Mouse (Mus musculus) thymus, adult 18-20 months (tissue): ENCODE data around the gene Sv2b.
"Not testable (repeated sequence)": the region's sequence is repeated elsewhere in the genome, so short reads cannot be mapped to it uniquely, and the experiment has no call there.

Experiments used
- DNase-seq, 2 experiments: peaks; one replicate each; pipeline ENCODE4 v3.0.0; 2022; ENCODE audit warnings: mixed read lengths in 2 of 2

Gene Sv2b

DNA sequence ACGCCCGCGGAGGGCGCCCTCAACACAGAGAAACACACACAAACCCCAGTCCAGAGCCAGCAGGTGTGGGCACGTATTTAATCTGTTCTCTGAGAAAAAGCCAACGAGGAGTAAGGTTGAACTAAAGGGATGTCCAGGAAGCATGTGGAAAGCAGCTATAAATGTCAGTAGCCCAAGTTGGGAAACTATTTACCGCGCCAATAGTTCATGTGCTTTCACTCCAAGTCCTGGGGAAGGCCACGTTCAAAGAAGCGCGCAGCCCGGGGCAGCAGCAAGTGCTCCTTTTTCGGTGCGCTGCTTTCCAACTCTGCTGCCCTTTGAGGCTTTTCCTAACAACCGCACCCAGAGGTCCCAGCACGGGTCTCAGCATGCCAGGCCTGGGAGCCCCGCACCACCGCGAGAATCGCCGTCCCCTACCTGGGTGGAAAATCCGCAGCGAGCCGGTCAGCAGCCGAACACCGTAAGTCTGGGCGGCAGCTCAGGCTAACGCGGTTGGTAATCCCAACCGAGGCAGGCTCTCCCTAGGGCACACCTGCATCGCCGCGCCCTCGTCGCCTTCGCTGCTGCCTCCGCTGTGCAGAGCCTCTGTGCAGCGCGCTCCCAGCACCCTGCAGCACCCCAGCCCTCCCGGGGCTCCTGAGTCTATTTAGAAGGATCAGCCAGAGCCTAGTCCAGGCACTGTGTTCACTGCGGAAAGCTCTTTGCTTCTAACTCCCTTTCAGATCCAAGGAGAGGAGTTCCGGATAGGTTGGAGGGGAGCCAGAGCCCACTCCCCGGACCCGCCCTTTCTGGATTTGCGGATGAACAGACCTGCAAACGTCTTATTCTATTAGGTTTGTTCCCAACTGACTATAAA is at the start of gene Sv2b:
Gene Sv2b, minus strand, starts transcription at position 806 of the 856 bp plus-strand sequence.
- no peak for DNase-seq

DNA sequence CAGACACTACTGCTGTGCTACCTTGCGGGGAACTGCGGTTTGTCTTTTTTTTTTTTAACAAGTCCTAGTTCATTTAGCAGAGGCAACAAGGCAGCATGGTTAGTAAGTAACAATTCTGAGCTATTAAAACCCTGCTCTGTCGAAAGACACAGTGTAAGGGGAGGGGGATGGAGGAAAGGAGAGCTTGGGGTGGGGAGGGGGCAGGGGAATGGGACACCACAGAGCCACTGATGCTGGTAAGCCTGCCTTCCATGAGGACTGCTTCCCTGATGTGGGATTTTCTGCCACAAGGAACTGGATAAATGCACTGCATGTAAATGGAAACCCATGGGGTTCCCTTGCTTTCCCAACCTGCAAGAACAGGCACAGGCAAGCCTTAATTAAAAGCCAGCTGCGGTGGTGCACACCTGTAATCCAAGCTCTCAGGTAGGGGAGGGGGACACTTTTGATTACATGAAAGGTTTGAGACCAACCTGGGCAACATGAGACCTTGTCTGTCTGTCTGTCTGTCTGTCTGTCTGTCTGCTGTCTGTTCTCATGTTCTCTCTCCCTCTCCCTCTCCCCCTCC is 49.3 kb upstream of the Sv2b start:
- no peak for DNase-seq

DNA sequence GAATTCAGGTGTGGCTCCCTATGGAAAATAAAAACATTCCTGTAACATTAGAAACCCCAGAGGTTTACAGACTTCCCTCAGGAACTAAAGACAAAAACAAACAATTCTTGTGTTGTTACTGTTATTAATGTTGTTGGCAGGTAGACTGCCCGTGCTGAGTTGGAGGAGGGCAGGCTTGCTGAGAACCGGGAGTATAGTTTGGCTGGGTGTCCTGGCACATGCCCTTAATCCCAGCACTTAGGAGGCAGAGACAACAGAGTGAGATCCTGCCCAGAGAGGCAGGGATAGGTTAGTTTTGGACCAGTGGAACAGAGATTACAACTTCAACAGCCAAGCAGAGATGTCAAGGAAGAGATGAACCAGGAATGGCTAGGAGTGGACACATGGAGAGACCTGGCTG is 46.5 kb upstream of the Sv2b start:
- DNase-seq, result no peak

DNA sequence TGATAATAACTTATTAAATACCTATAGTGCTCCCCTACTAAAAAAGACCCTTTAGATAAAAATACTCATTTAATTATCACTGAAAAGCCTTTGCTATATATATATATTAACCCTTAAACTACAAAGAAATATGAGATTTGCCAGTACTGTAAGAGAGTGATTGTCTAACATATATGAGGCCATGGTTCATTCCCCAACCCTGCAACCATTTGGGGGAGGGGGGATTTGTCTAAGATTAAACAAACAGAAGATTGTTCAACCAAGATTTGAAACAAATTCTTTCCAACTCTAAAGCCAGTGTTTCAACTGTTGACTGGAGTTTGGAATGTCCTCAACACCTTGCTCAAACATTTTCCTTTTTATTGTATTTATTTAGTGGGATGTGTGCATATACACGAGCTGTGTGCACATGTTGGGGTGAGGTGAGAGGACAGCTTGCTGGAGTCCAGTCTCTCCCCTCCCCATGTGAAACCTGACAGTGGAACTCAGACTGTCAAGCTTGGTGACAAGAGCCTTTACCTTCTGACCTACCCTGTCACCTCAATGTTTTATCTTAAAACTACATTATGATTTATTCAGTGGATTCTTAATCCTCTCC is 43.8 kb upstream of the Sv2b start:
- DNase-seq, result no peak

DNA sequence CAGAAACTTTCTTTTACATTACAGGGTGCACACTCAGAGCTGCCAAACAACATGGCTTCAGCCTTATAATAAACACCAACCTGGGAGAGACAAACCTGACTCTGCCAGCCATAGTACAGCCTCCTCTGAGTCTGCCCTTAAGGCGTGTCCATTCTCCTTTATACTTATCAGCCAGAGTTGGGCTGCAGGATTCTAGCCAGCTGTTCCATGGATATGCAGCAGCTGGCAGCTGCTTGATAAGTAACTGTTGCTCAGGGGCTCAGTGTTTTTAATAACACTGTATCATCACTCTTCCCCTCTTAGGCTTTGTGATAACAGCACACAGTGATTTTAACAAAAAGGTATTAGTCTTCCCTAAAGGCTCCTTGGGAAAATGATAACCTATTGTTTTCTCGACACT is 41.1 kb upstream of the Sv2b start:
- DNase-seq, result no peak

DNA sequence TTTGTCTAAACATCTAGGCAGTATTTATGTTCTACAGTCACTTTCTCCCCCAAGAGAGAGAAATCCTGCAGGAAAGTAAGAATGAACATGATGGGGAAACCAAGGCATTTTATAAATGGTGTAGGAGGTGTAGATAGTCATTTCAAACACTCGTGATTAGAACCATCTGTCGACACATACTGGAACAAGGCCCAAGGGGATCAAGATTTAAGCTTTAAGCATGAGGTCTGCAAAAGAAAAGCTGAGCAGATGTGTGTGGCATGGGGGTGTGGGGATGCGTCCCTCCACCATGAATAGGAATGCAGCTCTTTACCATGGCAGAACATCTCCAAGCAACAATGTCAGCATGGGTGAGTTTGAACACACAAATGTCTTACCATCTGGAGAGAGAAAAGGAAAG is 23.2 kb upstream of the Sv2b start:
- no peak for DNase-seq

DNA sequence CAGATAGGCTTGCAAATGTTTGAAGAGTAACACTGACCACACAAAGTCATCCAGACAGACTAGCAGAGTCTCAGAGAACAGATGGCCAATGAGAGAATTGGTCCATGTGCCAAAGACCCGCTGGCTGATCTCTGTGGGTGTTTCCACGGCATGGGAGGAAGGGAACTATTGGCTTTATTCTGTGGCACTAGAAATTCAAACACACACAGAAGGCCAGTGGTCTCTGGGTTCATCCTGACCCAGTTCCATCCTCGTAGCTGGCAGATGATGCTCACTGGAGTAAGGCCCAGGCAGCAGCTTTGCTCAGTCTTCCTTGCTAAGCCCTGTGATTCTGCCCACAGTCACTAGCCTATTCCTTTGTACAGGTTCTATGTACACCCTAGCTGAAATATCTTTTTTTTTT is 20.7 kb upstream of the Sv2b start:
- no peak for DNase-seq

DNA sequence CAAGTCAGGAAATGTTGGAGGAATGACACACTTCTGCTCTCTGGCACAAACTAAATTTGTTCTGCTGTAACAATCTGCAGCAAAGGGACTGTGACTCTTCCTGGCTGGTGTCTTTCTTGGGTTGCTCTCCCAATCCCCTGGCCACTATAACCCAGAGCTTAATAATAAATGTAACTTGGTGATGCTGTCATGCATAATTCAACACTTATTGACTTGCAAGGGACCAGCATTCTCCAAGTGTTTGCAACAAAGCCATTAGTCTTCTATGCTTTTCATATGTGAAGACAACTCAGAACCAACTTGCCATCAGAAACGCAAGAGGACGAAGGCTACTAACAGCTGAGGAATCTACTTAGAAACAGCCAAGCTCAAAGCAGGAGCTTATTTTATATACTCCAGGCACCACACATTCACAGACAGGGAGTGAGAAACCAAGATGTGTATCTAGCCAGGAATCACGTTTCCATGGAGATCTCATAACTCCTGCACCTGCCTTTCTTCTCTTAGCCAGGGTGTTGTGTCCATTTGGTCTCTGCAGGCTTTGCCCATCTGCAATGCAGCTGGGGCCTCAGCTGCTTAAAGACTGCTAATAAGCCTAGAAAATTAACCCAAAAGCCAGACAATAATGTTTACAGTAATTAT is 19.8 kb upstream of the Sv2b start:
- no peak for DNase-seq

DNA sequence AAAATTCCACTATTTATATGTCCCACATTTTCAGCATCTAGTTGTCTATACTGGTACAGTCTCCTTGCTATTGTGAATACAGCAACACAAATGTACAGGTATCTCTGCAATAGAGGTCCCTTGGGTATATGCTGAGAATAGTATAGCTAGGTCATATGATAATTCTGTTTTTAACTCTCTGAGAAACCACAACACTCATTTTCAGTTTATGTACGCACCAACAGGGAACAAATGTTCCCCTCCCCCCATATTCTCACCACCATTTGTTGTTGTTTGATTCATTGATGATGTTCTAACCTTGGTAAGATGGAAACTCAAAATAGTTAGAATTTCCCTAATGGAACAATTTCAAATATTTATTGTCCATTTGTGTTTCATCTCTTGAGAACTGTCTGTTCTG is 16.2 kb upstream of the Sv2b start:
- no peak for DNase-seq

DNA sequence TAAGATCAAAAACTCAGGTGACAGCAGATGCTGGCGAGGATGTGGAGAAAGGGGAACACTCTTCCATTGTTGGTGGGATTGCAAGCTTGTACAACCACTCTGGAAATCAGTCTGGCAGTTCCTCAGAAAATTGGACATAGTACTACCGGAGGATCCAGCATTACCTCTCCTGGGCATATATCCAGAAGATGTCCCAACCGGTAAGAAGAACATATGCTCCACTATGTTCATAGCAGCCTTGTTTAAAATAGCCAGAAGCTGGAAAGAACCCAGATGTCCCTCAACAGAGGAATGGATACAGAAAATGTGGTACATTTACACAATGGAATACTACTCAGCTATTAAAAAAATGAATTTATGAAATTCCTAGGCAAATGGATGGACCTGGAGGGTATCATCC is 13.7 kb upstream of the Sv2b start:
- DNase-seq, result not testable (repeated sequence)

DNA sequence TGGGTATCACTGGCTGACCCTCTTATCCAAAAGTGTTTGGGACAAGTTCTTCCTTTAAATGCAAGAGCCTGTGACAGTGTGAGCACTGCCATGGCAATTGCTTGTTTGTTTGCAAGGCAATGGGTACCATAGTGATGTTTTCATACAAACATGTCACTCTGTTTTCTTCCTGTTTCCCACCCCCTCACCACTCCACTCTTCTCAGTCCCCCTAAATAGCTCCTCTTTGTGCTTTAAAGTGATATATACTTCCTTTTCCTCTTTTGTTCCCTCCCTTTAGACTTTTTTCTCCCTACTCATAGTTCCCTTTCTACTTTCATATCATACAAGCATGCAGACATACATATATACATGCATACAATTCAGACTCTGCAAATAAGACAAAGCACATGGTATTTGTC is 10.9 kb upstream of the Sv2b start:
- DNase-seq, result no peak

DNA sequence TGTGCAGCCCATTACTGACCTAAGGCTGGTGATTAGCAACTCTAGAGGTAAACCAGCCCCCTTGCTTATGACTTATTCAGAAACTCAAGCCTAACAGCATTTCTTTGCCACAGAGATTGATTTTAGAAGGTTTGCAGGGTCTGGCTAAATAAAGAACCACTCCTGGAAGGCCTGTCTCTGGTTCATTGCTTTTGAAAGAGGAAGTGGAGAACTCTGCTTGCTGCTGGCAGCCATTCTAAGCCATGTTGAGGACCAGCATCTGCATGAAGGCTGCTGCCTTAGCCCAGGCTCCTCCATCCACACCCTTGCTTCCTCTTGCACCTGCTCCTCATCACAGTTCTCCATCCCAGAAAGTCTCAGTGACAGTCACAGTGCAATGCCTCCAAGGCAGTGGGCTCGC is 9.3 kb upstream of the Sv2b start:
- DNase-seq, result no peak

DNA sequence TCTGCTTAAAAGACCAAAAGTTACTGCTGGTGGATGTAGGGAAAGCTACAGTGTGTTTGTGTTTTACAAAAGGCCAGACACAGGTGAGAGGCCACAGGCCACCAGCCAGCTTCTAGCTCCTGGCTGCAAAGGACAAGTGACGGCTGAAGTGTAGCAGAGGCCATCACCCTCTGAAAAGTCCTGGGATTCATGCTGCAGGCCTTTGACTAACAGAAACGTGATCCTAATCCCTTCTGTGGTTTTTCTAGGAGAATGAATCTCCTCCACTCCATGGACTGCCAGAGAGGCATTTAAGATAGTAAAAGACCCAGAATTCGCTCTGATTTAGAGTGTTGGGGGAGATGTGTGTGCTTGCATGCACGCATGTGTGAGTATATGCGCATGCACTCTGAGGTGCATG is 5.8 kb upstream of the Sv2b start:
- no peak for DNase-seq

DNA sequence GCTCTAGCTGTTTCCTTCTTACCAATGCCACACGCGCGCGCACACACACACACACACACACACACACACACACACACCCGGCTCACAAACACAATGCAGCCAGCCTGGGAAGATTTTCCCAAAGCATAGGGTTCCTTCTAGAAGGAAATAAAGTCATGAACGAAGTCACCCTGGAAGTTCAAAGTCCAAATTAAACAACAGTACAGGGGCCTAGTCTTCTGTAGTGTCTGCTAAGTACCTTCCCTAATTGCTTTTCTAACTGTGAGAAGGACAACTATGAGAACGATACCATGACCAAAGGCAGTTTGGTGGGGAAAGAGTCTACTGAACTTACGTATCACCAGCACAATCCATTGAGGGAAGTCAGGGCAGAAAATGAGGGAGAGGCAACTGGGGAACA is 508 bp upstream of the Sv2b start:
- no peak for DNase-seq

DNA sequence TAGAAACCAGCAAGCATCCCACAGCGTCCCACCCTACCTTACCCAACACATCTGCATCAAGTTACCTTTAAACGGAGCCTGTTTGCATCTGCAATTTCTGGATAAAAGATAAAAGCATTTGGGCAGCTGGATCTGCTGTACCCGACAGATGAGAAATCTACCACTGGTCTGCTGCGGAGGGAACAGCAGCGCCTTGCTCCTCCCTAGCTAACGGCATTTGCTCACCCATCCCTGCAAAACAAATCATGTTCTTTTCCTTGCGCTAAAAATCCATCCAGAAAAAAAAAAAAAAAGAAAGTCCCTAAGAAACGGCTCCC is 964 bp downstream of the Sv2b start:
- no peak for DNase-seq

DNA sequence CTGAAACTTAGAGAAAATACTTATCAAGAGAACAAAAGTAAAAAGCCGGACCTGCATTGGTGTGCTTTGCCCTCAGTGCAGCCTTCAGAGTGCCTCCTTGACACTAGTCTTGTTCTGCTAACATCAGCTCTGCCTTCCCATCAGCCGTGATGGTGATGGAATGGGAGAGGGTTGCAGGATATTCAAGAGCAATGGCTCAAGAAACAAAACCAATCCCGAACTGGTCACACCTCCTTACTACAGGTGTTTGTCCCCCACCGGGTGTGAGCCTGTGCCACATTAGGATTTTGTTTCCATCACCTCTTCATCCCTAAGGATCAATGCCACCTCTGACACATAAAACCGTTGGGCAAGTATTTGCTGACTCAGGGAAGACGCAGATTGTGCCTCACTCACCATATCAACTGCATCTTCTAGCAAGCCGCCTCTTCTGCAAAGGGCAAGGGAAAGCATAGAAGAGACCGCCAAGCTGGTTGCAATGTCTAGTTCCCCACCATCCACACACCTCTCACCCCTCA is 1.4 kb downstream of the Sv2b start:
- DNase-seq, result no peak

DNA sequence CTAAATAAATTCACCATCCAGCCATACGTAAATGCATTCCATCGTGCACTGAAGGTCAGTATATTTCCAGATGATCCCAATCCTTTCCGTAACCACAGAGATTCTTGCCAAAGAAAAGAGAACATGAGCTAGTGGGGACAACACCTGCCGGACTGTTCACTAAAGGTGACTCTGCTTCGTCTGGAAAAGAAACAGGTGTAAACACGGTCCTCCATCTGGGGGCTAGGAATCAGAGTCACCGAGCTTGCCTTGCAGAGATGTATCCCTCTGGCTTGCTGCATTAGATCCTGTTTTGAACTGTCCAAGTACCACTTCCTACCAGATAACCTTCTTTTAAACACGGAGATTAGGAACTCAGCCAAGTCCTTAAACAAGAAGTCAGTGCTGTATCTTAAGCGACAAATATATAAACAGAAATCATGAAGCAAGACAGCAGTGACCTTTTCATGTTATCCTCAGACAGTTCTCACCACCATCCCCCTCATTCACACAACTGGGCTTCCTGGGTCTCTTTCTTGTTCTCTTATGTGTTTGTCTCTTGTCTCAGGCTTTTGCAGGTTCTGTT is 3.1 kb downstream of the Sv2b start:
- no peak for DNase-seq

DNA sequence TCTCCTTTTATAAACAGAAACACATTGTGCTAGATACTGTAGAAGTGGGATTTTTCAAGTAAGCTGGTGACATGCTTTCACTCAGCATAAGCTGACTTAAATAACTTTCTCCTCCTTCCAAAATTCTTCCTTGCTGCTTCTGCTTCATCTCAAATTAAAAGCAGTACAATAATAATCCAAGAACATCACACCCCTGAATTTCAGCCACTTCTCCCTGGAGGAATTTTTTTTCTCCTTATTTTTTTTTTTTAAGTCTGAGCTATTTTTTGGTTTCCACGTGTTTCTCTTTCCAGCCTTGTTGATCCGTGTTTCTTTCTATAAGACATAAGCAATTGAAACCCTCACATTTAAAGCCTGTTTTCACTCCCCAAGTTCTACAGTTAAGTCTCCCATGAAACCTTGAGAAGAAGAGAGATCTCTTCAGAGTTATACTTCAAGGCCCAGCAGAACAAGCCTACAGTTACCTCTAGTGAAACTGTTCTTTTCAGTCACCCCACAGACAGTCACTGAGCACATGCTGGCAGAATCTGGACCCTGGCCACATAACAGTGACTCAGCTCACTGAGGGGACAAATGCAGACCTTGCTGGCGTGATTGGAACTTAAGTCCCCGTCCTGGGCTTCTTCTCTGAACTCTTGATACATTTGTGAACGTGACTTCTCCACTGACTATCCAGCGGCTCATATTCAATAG is 6.4 kb downstream of the Sv2b start:
- DNase-seq, result no peak

DNA sequence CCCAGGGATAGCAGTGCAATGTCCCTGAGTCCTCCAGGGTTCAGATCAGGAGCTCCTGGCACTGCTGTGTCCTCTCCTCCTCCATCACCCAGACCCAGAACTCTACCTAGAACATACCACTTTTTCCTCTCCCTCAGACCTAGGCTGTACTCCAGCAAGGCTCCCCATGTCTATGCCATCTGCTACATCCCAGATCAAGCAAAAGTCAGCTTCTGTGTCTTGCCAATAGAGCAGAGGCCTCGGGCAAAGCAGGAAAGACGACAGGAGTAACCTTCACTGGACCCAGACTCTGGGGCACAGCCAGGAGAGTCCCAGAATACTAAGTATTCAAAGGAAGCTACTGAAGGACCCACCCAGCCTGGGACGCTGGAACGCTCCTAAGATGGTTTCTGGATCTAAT is 9.8 kb downstream of the Sv2b start:
- no peak for DNase-seq

DNA sequence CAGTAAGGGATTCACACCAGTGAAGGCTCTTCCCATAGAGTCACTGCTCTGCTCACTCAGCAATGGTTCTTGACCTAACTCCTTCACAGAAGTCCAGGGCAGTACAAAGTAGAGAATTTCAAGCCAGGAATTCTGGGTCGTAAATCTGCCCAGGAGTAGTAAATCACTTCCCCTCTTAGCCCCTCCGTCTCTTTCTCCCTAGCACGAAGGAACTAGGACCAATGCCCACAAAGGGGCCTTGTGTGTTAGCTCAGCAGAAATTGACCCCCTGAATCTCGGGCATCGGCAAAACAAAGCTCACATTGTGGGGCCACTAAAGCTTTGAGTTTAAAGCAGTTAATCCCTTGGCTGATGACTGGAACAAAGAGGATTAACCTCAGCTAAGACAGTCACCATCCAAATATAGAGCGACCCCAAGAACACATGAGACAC is 12.4 kb downstream of the Sv2b start:
- no peak for DNase-seq

DNA sequence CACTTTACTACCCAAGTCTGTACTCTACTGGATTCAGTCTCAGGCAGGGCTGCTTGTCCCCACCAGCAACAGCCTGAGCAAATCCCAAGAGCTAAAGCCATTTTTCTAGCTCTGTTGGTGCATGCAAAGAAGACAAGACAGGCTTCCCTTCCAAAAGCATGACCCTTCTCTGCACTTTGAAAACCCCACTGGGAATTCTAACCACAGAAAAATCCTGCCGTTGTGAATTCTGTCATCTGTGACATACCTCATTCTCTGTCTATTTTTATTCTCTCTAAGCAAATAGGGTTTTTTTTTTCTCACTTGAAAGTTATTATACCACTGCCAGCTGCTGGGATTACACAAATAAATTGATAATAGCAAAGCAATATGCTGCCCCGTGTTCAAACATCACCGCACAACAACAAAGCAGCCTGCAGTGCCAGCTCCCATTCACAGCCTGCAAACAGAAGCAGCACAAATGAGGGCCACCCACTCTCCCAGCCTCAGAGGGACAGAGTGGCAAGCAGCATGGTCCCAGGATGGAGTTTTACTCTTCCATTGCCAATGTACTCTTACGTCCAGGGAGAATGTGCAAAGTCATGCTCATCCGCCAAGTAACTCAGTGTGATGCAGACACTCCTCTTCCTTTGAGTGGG is 13.7 kb downstream of the Sv2b start:
- no peak for DNase-seq

DNA sequence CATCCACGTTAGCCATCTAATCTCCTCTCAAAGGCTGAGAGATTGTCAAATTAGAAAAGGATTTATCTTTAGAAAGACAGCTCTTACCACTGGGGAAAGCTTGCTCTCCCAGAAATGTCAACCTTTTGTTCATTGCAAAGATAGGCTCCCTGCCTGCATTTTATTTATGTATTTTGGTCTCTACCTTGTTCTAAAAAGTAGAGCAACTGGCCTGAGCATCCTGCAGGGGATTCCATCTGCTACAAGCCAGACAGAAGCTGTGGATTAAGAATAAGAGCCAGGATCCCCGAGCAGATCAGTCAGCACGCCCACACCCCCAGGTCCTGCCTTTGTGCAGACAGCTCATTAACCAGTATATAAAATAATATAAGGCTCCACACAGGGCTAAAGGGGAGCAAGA is 16.8 kb downstream of the Sv2b start:
- no peak for DNase-seq
